Mouse (Mus musculus) limb, embryonic 12.5 days (tissue): Measurements from ENCODE around the gene Eml3. TPM values are rescaled to one million over a fixed set of nuclear protein-coding genes. Genes with fewer than 3 reads are reported as not detected.

Experiments
- ATAC-seq: fragments of 200-750 bp; cut with Nextera tagmentation; 2 replicates; pipeline ENCODE4 v1.8.0; 2017; ENCODE audit warnings: low read depth, moderate TSS enrichment; ENCODE audit not compliant: insufficient number of reproducible peaks, insufficient read depth, low FRiP score, low TSS enrichment
- H3K27ac ChIP-seq: fragments of 300-500 bp; sonication (generic); 2 replicates; pipeline ENCODE4 v1.5.1; 2016; ENCODE audit warnings: mild to moderate bottlenecking, moderate library complexity
- H3K27me3 ChIP-seq: fragments of 300-500 bp; sonication (generic); 2 replicates; pipeline ENCODE4 v1.6.1; 2016; ENCODE audit warnings: mild to moderate bottlenecking, moderate library complexity
- H3K36me3 ChIP-seq: fragments of 300-500 bp; sonication (generic); 2 replicates; pipeline ENCODE4 v1.6.1; 2016; ENCODE audit warnings: mild to moderate bottlenecking, moderate library complexity
- H3K4me1 ChIP-seq: fragments of 300-500 bp; sonication (generic); replicated peaks from 2 replicates; pipeline ENCODE4 v1.6.1; 2016
- H3K4me2 ChIP-seq: fragments of 300-500 bp; sonication (generic); 2 replicates; pipeline ENCODE4 v1.6.1; 2016; ENCODE audit warnings: mild to moderate bottlenecking, moderate library complexity
- H3K4me3 ChIP-seq: fragments of 300-500 bp; sonication (generic); replicated peaks from 2 replicates; pipeline ENCODE4 v1.5.1; 2016; ENCODE audit warnings: mild to moderate bottlenecking
- H3K9ac ChIP-seq: fragments of 300-500 bp; sonication (generic); replicated peaks from 2 replicates; pipeline ENCODE4 v1.6.1; 2016; ENCODE audit warnings: mild to moderate bottlenecking, moderate library complexity
- H3K9me3 ChIP-seq: fragments of 300-500 bp; sonication (generic); 2 replicates; pipeline ENCODE4 v1.6.1; 2016; ENCODE audit warnings: mild to moderate bottlenecking, moderate library complexity
- WGBS: fragments of 180-500 bp; shearing (Covaris S2); methylation state at CpG from one replicate; pipeline ENCODE4 v1.1.7; 2016; 5-methylcytosine and 5-hydroxymethylcytosine counted together
- polyA plus RNA-seq: library from polyadenylated mRNA; unstranded; fragments of >200 nt; fragmentation: Nextera tagmentation; extraction: Ambion mirVana; gene quantifications from 2 replicates; pipeline ENCODE4 v1.2.1, GENCODE M21; 2016

Eml3 gene
- polyA plus RNA-seq = 34.6 and 34.9 TPM in 2 replicates

DNA sequence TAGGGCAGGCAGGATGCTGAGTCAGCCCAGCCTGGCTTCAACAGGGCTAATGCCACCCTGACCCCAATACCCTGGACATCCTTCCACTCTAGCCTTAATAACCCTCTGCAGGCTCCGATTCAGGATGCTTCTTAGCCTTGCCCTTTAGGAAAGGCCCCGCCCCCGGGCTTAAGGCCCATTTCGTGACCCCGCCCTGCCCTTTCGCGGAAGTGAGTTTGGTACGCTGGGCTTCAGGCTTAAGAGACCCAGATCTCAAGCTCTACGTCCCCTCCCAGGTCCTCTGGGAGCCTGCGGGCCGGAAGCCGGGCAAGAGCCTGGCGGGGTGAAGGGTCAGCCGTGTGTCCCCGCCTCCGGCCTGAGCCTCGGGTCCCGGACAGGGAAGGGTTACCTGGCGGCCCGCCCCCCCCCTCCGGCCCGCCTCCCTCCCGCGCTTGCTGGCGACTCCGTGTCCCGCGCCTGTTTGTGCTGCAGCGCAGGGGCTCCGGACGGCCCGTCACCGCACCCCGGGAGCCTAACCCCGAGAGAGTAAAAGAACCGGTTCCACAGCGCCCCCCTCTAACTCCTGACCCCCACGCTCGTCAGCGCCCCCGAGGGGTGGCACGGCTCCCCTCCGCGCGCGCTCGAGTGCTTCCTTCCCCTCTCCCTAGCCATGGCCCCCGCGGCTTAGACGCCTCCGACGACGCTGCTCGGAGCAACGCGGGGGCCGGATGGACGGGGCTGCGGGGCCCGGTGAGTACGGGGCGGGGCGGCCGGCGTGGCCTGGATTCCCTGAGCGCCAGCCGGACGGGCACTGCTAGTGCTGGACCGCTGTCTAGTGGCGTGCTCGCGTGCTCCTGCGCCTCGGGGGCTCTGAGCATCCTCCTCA is at the start of gene Eml3, which contains the start of gene Rom1:
Eml3 (plus strand) TSS at position 329 of the 865 bp plus-strand sequence.
Rom1 (minus strand) TSS at position 133 of the 865 bp plus-strand sequence.
- 1% methylated on average over 58 of the region's 74 CpGs for WGBS
- peak within 1 kb of the TSS; percentile 87 for H3K9ac ChIP-seq
- H3K9me3 ChIP-seq = no peaks in the 10 kb centered on the region
- peak within 1 kb of the TSS; percentile 80 for H3K4me3 ChIP-seq
- peak; percentile 67 for ATAC-seq
- peaks cover 52% of the 10 kb centered on the region for H3K36me3 ChIP-seq
- H3K27me3 ChIP-seq = no peaks in the 10 kb centered on the region
- peak within 1 kb of the TSS; percentile 83 for H3K27ac ChIP-seq
- H3K4me2 ChIP-seq = peak within 1 kb of the TSS; percentile 73
- H3K4me1 ChIP-seq = peaks cover 17% of the 10 kb centered on the region

GRCm38 (mm10) chr19:8880311-8881033 is 48.9 kb upstream of the Eml3 start, which contains the start of gene Uqcc3:
Gene Uqcc3 (minus strand): TSS chr19:8880923.
- H3K27ac ChIP-seq = peak within 1 kb of the TSS; percentile 82
- H3K9me3 ChIP-seq = no peaks in the 10 kb centered on the region
- H3K4me2 ChIP-seq = peak within 1 kb of the TSS; percentile 87
- H3K27me3 ChIP-seq = no peaks in the 10 kb centered on the region
- peak within 1 kb of the TSS; percentile 83 for H3K4me3 ChIP-seq
- ATAC-seq = peak; percentile 95
- H3K36me3 ChIP-seq = peaks cover 32% of the 10 kb centered on the region
- peak within 1 kb of the TSS; percentile 90 for H3K9ac ChIP-seq
- WGBS = under 1% methylated on average over 42 of the region's 42 CpGs
- H3K4me1 ChIP-seq = peaks cover 8% of the 10 kb centered on the region

GRCm38 (mm10) chr19:8881034-8881392 is 48.3 kb upstream of the Eml3 start:
- H3K4me1 ChIP-seq = peaks cover 8% of the 10 kb centered on the region
- WGBS = 22% methylated on average over 3 of the region's 3 CpGs

DNA sequence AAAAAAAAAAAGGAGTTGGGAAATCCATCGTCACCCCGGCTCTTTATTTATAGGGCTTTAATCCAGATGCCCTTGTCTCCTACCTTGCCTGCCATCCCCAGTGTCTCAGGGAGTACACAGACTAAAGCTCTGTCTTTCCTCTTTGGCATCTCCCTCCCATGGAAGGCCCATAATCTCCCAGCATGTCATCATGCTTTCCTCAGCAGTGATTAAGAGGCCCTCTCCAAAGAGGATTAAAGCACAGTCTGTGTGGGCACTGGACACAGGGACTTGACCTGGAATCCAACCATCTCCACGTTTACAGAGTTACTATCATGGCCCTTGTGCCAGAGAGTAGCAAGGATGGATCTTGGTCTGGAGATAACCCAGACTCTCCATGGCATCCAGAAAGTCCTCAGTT is 45.7 kb upstream of the Eml3 start, which contains the start of the genes Lbhd1 and Gm49403:
Lbhd1 (plus strand) TSS at position 117 of the 400 bp plus-strand sequence.
Gm49403 (plus strand) TSS at position 315 of the 400 bp plus-strand sequence.
- no peak within 1 kb of the TSS for H3K4me3 ChIP-seq
- H3K4me1 ChIP-seq = peaks cover 16% of the 10 kb centered on the region
- peaks cover 6% of the 10 kb centered on the region; the same call in 1 of the 2 replicates for H3K36me3 ChIP-seq
- no peak within 1 kb of the TSS for H3K27ac ChIP-seq
- no peak within 1 kb of the TSS for H3K9ac ChIP-seq
- no peak within 1 kb of the TSS for H3K4me2 ChIP-seq
- 81% methylated on average over 3 of the region's 3 CpGs for WGBS
- no peaks in the 10 kb centered on the region for H3K9me3 ChIP-seq
- ATAC-seq = no peak
- H3K27me3 ChIP-seq = no peaks in the 10 kb centered on the region

More at GRCm38 (mm10) chr19:8881034-8881392, 48.3 kb upstream of the Eml3 start:
- Histone ChIP-seq H3K27me3 (no peaks in the 10 kb centered on the region), H3K4me3 (peak overlapping the region; percentile 83), H3K9me3 (no peaks in the 10 kb centered on the region), H3K4me2 (peak overlapping the region; percentile 87), H3K36me3 (peaks cover 27% of the 10 kb centered on the region), H3K9ac (peak overlapping the region; percentile 90), H3K27ac (no peak overlapping the region; the same call in 1 of the 2 replicates)
- ATAC-seq = no peak; the same call in 1 of the 2 replicates

DNA sequence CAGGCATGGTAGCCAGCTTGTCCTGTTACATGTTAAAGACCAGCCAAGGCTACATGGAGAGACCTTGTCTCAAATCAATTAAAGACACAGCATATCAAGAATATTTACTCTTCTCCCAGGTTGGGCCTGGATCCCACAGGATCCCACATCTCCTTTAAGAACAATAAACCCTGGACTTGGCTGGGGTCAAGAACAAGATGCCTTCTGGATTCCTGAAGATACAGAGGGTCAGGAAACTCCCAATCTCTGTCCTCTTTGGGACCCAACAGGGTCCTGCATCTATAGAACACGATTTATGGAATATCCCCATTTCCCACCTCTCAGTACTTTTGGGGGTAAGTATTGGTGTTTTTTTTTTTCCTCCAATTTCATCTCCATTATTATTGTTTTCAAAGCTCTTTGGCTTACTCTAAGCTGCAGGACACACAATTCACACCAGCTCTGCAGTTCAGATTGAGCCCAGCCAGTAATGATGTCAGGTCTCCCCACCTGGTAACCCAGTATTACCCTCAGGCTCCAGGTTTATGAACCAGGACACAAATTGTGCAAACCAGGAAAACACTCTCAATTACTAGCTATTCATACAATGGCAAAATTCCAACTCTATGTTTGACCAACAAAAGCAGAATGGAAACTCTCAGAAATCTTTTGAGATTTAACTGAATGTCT is 42.3 kb upstream of the Eml3 start:
- Histone ChIP-seq H3K4me1 (peaks cover 8% of the 10 kb centered on the region), H3K27me3 (no peaks in the 10 kb centered on the region), H3K4me2 (peak overlapping the region; percentile 77), H3K9ac (no peak overlapping the region), H3K4me3 (peak overlapping the region; percentile 71; the same call in 1 of the 2 replicates), H3K36me3 (peaks cover 15% of the 10 kb centered on the region), H3K27ac (peak overlapping the region; percentile 93), H3K9me3 (no peaks in the 10 kb centered on the region)
- 51% methylated on average over 1 of the region's 1 CpGs for WGBS
- no peak for ATAC-seq

DNA sequence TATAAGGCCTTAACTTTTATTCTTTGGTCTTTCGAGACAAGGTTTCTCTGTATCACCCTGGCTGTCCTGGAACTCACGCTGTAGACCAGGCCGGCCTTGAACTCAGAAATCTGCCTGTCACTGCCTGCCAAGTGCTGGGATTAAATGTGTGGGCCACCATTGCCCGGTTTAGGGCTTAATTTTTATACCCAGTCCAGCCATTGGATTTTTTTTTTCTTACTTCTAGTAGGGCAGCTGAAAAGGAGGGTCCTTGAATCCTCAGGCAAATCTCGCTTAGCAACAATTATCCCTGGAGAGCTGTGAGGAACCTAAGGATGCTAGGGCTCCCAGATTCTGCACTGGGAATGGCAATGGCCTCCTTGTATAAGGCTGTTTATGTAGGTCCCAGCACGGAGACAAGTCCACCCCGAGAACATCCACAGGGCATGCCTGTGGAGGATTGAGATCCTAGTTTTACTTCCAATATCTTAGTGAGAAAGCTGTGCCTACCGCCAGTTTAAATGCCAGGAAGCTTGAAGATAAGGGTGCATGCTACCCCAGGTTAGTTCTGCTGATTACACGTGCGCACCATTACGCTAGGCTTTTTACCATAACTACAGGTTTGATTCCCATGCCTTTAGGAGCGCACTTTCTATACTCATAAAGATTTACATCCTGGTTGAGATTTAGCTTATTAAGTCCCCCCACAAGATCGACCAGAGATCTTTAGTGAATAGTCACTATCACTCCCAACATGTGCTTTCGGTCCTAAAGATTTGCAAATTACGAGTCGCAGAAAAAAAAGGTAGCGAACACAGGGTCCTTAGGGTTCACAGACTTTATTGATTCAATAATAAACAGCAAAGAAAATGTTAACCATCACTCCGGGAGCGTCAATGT is 41.5 kb upstream of the Eml3 start:
- Histone ChIP-seq H3K27me3 (no peaks in the 10 kb centered on the region), H3K27ac (peak overlapping the region; percentile 93), H3K9me3 (no peaks in the 10 kb centered on the region), H3K4me3 (peak overlapping the region; percentile 71), H3K36me3 (peaks cover 15% of the 10 kb centered on the region), H3K4me1 (peaks cover 8% of the 10 kb centered on the region), H3K4me2 (peak overlapping the region; percentile 77), H3K9ac (peak overlapping the region; percentile 89)
- no peak for ATAC-seq
- 15% methylated on average over 19 of the region's 19 CpGs for WGBS

DNA sequence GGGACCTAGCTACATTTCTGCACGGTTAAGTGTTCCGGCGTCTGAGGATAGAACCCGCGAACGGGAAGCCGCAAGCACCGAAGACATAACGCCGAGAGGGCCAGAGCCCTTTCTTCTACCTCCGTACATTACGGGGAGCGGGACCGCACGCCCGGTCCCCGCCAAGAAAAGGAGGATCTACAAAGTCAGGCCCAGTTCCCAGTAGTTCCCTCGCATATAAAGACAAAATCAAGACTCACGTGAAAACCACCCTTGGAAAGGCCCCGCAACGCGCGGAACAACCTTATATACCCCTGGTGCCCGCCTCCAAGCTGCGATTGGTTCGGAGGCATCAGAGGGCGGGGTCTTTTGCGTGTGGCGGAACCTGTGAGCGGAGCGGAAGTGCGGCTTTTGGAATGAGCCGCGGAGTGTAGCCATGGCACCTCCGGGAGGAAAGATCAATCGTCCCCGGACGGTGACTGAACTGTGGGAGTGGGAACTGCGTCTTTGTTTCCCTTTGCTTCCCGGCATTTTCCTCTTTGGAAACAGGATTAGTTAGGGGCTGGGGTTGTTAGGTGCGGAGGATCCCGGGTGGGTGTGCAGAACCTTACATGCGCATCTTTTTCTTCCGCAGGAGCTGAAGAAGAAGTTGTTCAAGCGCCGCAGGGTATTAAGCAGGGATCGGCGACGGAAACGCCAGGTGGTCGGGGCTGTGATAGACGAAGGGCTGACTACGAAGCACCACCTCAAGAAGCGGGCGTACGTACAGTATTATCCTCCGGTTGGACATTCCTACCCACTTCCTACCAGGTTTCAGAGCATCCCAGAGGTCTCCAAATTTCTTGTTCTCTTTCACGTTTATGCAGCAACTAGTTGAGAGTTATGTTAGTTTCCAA is 40.6 kb upstream of the Eml3 start, which contains the start of the genes 1810009A15Rik and Gm49416:
1810009A15Rik (plus strand) TSS at position 343 of the 875 bp plus-strand sequence.
Gm49416 (plus strand) TSS at position 416 of the 875 bp plus-strand sequence.
- H3K27ac ChIP-seq = peak within 1 kb of the TSS; percentile 93
- H3K27me3 ChIP-seq = no peaks in the 10 kb centered on the region
- WGBS = under 1% methylated on average over 58 of the region's 58 CpGs
- ATAC-seq = peak; percentile 94
- H3K36me3 ChIP-seq = peaks cover 15% of the 10 kb centered on the region
- H3K4me3 ChIP-seq = peak within 1 kb of the TSS; percentile 71
- peak within 1 kb of the TSS; percentile 77 for H3K4me2 ChIP-seq
- H3K9me3 ChIP-seq = no peaks in the 10 kb centered on the region
- peaks cover 10% of the 10 kb centered on the region for H3K4me1 ChIP-seq
- peak within 1 kb of the TSS; percentile 89 for H3K9ac ChIP-seq

GRCm38 (mm10) chr19:8892829-8893766 is 36.3 kb upstream of the Eml3 start, which contains the start of gene Ints5:
Gene Ints5 (plus strand): TSS chr19:8893005.
- Histone ChIP-seq H3K36me3 (peaks cover 44% of the 10 kb centered on the region), H3K9me3 (no peaks in the 10 kb centered on the region), H3K4me1 (peaks cover 23% of the 10 kb centered on the region), H3K27me3 (no peaks in the 10 kb centered on the region), H3K9ac (peak within 1 kb of the TSS; percentile 93), H3K4me2 (peak within 1 kb of the TSS; percentile 70), H3K27ac (peak within 1 kb of the TSS; percentile 87), H3K4me3 (peak within 1 kb of the TSS; percentile 86)
- WGBS = 3% methylated on average over 54 of the region's 54 CpGs
- peak; percentile 21; the same call in 1 of the 2 replicates for ATAC-seq
